Mouse (Mus musculus): ENCODE measurements around the gene Egf.

DNA sequence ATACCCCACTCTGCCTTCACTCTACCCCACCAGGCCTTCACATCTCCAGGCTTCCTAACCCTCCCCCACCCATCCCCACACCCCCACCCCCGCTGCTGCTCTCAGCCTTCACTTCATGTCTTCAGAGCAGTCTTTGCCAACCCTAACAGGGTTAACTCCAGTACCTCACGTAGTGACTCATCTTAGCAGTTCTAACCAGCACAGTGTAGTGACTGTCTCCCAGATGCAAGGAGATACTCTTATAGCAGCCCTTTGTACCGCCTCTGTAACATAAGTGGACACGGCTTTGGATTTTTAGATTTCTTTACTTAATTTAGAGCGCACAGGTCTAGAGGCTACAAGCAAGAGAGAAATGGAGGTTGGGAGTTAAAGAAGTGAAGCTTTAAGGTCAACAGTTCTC lies 106.5 kb downstream of the Egf start:
- no peak for TF ChIP-seq CTCF (IDR thresholded peaks at IDR 0.05; ENCODE audit: borderline replicate concordance, control insufficient read depth, extremely low read depth, insufficient read depth, low read length, poor library complexity)
- no peak for TF ChIP-seq POLR2A (IDR thresholded peaks at IDR 0.05; ENCODE audit: control insufficient read depth, extremely low read depth, insufficient read depth, low read length, poor library complexity)
